Mouse (Mus musculus) activated CD4-positive, CD25-positive, alpha-beta regulatory T cell, adult 9 weeks (primary cell): Measurements from ENCODE around the gene Lce1m. TPM values are rescaled to one million over a fixed set of nuclear protein-coding genes. Genes with fewer than 3 reads are reported as not detected.

Source experiments
- polyA plus RNA-seq: library from polyadenylated mRNA; unstranded; fragments of 100-300 nt; shearing (Covaris generic); gene quantifications from one replicate; pipeline ENCODE4 v1.2.1, GENCODE M21; 2017

The Lce1m gene
- polyA plus RNA-seq = not detected

GRCm38 (mm10) chr3:93018960-93019359 lies at the start of gene Lce1m:
Gene Lce1m (minus strand): TSS chr3:93019060.

GRCm38 (mm10) chr3:93068523-93068922 lies 49.7 kb upstream of the Lce1m start, which contains the start of gene Gm4858:
Gene Gm4858 (plus strand): TSS chr3:93068823.

GRCm38 (mm10) chr3:93015460-93016104 lies 3.3 kb downstream of the Lce1m start, which contains the start of gene Crct1:
Gene Crct1 (minus strand): TSS chr3:93015687.

GRCm38 (mm10) chr3:92991926-92992325 lies 26.9 kb downstream of the Lce1m start, which contains the start of gene Lce3f:
Gene Lce3f (plus strand): TSS chr3:92992226.

Other genes with a start within 250 kb of the Lce1m start
- gene Lce1i, start 240.2 kb downstream of the Lce1m start, polyA plus RNA-seq = not detected
- gene Lce1j, start 228.5 kb downstream of the Lce1m start, polyA plus RNA-seq = not detected
- not detected for gene Lce1k, start 211.2 kb downstream of the Lce1m start, polyA plus RNA-seq
- not detected for gene Kprp, start 191.8 kb downstream of the Lce1m start, polyA plus RNA-seq
- gene Lce1l, start 167.8 kb downstream of the Lce1m start, polyA plus RNA-seq = not detected
- not detected for gene 2310050C09Rik, start 148.8 kb downstream of the Lce1m start, polyA plus RNA-seq
- gene Lce3a, start 92.8 kb downstream of the Lce1m start, polyA plus RNA-seq = not detected
- not detected for gene Lce3b, start 86.1 kb downstream of the Lce1m start, polyA plus RNA-seq
- gene Lce3c, start 74.6 kb downstream of the Lce1m start, polyA plus RNA-seq = not detected
- not detected for gene Lce3d, start 61.7 kb downstream of the Lce1m start, polyA plus RNA-seq
- gene Lce3e, start 52.0 kb downstream of the Lce1m start, polyA plus RNA-seq = not detected
- gene Lce3f, start 26.8 kb downstream of the Lce1m start, polyA plus RNA-seq = not detected
- not detected for gene Crct1, start 3.4 kb downstream of the Lce1m start, polyA plus RNA-seq
- 1.1 TPM for gene Gm4858, start 49.8 kb upstream of the Lce1m start, polyA plus RNA-seq
- not detected for gene Crnn, start 125.7 kb upstream of the Lce1m start, polyA plus RNA-seq
- not detected for gene Flg2, start 178.2 kb upstream of the Lce1m start, polyA plus RNA-seq